Mouse (Mus musculus) left cerebral cortex, adult 9 months (tissue): Measurements from ENCODE around the gene Pdzd9.
"Not testable (repeated sequence)": the region's sequence is repeated elsewhere in the genome, so short reads cannot be mapped to it uniquely, and the experiment has no call there.

ENCODE experiments used
- DNase-seq, 2 experiments: peaks; one replicate each; pipeline ENCODE4 v3.0.0; 2022; ENCODE audit warnings: low spot score in 2 of 2

Gene Pdzd9

DNA sequence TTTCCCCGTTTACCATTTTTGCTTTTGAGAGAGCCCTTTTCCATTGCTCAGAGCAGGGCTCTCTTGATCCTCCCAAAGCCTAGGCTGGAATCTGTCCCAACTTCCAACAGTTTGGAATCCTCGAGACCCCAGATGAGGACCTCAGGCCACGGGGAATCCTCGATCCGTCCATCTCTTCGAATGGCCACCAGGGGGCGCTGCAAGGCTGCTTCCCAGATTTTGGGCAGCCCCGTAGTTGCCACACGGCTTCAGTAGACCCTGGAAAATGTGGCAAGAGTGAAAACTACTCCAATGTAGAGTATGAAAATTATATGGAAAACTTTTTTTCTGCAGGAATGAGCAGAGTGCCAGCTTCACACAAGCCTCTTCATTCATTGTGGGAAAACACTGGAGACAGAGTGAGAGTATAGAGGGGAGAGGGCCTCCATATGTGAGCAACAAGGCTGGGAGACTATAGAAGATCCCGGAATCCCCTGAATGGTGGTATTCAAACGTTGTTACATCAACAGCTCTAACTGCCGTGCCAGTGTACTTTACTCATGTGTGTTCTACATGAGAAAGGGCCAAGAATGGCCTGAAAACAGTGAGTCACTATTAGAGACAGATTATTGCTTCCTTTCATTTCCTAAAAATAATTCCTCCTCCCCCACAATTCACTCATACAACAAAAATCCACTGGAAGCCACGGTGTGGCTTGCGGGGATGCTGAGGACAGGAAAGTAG is at the start of gene Pdzd9:
Pdzd9 (minus strand) TSS at position 191 of the 723 bp plus-strand sequence.
- peak in 1 of 2 experiments; percentile 62 for DNase-seq

GRCm38 (mm10) chr7:120717261-120717660 is 47.1 kb upstream of the Pdzd9 start:
- no peak for DNase-seq

DNA sequence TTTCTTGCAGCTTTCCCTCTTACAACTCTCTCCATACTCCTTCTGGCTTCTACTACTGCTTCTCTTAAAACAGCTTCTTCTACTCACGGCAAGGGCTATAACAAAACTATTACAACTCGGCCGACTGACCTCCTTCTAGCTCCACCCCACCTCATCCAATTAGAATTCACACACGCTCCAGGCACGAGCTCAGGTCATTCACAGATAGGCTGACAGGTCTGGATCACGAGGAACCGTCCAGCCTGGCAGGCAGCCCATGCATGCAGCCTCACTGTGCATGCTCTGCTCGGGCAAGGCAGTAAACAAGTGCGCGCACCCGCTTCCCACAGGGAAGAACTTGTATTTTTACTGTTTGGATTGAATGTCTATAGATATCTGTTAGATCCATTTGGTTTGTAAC is 43.8 kb upstream of the Pdzd9 start:
- not testable (repeated sequence) for DNase-seq

GRCm38 (mm10) chr7:120713225-120713624 is 43.1 kb upstream of the Pdzd9 start:
- no peak for DNase-seq

GRCm38 (mm10) chr7:120712071-120712470 is 41.9 kb upstream of the Pdzd9 start:
- DNase-seq = peak in 1 of 2 experiments; percentile 22

DNA sequence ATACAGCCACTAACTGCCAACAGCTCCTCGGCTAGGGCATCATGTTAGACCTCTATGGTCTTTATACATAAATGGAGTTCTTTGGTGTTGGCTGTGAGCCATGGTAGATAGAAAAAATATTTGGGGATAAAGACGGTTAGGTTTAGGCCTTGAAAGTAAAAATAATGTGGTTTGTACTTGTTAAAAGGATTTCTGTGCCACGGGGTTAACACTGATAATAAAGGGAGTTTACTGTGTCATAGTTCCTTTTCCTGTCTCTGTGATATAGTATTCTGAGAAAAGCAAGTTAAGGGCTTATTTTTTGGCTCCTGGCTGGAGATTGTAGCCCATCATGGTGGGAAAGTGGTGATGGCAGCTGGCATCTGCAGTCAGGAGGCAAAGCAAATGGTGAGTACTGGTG is 33.7 kb upstream of the Pdzd9 start:
- DNase-seq = no peak

GRCm38 (mm10) chr7:120699586-120699985 is 29.4 kb upstream of the Pdzd9 start:
- no peak for DNase-seq

- DNase-seq = no peak
These were observed 26.2 kb upstream of the Pdzd9 start for GRCm38 (mm10) chr7:120696331-120696730.

GRCm38 (mm10) chr7:120695641-120696040 is 25.5 kb upstream of the Pdzd9 start:
- no peak for DNase-seq

- no peak for DNase-seq
These were observed 25.1 kb upstream of the Pdzd9 start for GRCm38 (mm10) chr7:120695196-120695595.

DNA sequence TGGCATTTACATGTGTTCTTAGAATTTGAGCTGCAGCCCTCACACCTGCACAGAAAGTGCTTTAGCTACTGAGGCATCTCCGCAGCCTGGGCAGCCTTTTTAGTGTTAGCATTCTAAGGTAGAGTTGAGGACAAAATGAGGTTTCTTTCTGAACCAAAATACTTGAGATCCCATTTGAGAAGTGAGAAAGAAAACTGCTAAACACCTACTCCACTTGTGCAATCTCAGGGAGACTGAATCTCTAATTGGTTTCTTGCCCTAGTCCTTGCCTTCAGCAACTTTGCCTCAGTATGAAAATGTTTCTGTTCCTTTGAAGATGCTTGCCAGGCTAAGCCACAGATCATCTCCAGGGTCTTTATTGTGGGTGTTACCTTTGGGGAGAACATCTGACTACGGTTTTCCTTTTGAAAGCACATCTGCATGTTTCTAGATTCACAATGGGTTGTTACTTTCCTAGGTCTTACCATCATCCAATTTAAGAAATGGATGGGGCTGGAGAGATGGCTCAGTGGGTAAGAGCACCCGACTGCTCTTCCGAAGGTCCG is 23.8 kb upstream of the Pdzd9 start:
- DNase-seq = no peak

DNA sequence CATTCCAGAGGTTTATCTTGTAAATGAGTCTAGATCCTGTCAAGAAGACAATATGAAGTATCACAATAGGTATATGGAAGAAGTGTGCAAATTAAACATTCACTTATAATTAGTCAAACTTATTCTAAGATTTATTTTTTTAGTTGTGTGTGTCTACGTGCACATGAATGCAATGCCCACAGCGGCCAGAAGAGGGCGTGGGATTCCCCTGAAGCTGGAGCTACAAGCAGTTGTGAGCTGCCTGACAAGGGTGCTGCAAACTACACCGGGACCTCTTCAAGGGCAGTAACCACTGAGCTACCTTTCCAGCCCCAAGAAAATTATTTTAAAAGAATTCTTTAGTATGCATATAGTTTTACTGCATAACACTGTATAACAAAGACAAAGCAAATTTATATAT is 20.5 kb upstream of the Pdzd9 start:
- DNase-seq = no peak

- no peak for DNase-seq
These were observed 15.1 kb upstream of the Pdzd9 start for GRCm38 (mm10) chr7:120685227-120685626.

DNA sequence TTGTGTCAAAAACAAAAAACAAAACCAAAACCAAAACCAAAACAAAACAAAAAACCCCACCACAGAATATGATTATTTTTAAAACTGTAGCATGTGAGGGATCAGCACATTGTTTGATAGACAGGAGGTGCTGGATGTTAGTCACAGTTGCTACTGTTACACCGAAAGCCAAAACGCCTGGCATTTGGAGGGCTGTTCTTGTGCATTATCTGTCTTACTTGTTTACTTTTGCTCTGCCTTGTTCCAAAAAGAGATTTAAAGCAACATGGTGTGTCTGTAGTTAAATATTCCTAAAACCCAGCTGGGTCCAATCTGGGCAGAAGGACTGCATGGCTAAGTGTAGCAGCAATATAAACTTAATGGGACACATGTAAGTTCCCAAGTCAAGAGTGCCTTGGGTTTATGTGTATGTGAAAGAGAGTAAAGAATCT is 14.6 kb upstream of the Pdzd9 start:
- DNase-seq = no peak

GRCm38 (mm10) chr7:120682002-120682401 is 11.9 kb upstream of the Pdzd9 start:
- no peak for DNase-seq

DNA sequence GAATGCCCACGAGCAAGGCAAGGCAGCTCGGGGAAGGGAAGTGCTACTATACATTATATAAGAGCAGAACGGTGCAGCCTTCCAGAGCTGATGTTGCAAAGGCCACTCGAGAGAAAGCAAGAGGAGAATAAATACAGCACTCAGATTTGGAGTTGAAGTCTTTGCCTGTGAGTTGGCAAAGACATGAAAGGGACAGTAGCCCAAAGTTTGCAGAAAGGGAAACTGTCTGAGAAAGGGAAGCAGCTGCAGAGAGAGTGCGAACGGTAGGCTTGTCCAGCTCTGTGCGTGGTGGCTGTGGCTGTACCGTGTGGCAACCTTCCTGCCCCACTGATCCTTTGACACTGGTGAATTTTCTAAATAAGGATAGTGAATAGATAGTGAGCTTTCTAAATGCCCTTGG is 8.9 kb upstream of the Pdzd9 start:
- no peak for DNase-seq

DNA sequence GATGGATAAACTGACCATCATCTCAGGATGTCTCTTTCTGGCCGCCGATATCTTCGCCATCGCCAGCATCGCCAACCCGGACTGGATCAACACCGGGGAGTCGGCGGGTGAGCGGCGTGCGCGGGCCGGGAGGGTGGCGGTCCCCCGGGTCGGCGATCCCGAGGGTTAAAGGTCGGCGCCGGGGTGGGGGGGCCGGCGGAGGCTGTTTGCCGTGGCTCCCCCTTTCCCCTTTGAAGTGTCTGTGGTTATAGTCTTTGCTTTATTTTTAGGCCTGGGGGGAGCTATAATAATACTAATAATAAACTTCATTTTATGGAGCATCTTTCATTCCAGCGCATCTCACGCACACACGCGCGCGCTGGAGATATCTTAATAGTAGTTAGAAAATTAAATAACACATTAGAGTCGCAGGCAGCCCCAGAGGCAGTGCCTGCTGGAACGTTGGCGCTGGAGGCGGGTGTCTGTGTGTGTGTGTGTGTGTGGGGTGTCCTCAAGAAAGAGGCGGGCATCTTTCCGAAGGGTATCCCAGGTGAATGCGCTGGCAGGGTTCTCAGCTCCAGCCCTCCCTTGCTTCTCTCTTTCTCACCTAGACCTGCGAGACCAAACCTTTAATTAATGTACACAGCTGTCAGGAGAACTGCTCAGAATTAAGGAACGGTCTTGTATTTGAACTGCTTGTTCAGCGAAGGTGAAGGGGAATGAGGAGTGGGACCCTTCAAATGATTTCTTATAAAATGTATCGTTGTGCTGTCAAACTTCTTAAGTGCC is 7.8 kb upstream of the Pdzd9 start:
- DNase-seq = peak in 1 of 2 experiments; percentile 39

GRCm38 (mm10) chr7:120677001-120677643 is 7.0 kb upstream of the Pdzd9 start, which contains the start of gene Mosmo:
Mosmo (plus strand) TSS chr7:120677618.
- peak; percentile 25 to 49 for DNase-seq

DNA sequence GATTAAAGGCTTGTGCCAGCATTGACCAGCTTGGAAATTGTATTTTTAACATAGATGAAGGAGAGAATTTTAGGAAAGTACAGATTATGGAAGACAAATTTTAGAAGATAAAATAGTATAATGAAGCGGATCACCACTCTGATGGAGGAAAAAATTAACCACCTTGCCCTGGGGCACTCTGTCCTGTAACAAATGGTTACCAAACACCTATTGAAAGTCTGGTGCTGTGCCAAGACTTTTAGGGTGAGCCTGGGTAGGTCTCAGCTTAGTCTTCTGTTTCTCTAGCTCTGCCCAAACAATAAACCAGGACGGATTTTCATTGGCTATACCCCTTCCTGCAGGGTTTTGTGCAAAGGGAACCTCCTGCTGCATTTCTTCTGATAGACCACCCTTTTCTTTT is 1.1 kb upstream of the Pdzd9 start:
- DNase-seq = no peak

- DNase-seq = no peak
These were observed 8.1 kb downstream of the Pdzd9 start for GRCm38 (mm10) chr7:120662079-120662478.

DNA sequence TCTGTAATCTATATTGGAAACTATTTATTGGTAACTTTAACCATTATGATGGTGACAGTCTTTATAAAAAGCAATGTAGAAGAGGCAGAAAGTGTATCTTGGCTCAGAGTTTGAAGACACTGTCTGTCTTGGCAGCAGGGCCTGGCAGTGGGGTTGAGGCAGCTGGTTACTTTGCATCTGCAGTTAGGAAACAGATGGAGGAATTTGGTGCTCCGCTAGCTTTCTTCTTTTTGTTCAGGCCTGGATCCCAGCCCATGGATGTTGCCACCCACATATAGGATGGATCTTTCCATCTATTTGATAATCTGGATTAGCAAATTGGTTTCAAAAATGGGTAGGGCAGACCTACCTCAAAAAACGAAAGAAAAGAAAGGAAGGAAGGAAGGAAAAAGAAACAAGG is 22.3 kb downstream of the Pdzd9 start:
- peak; percentile 37 to 60 for DNase-seq

- DNase-seq = no peak
These were observed 26.9 kb downstream of the Pdzd9 start for GRCm38 (mm10) chr7:120643217-120643616.
